Mouse (Mus musculus): Measurements from ENCODE around the gene Pus1. TPM values are rescaled to one million over a fixed set of nuclear protein-coding genes. Genes with fewer than 3 reads are reported as not detected.
A peak's percentile ranks its signal among the peaks of the same experiment; 100 is the strongest.
"Not testable (repeated sequence)": the region's sequence is repeated elsewhere in the genome, so short reads cannot be mapped to it uniquely, and the experiment has no call there.

Gene Pus1
- polyA plus RNA-seq, 1 experiment from 2014 or later = 23.6 TPM

- Histone ChIP-seq H3K27me3 (no peaks in the 10 kb centered on the region), H3K36me3 (peaks cover 11% of the 10 kb centered on the region), H3K4me1 (peaks cover 18% of the 10 kb centered on the region), H3K4me2 (replicated peaks) (peak overlapping the region; percentile 96), H3K27ac (replicated peaks) (no peak overlapping the region), H3K4me3 (peak overlapping the region; percentile 82), H3K9ac (replicated peaks) (peak overlapping the region; percentile 68), H3K9me3 (no peaks in the 10 kb centered on the region)
- 25% methylated on average over 15 of the region's 15 CpGs for WGBS
- ATAC-seq (replicated peaks) = no peak
Observed at GRCm38 (mm10) chr5:110779276-110779997, 1.0 kb downstream of the Pus1 start.

- Histone ChIP-seq H3K4me3 (no peak overlapping the region), H3K9ac (replicated peaks) (no peak overlapping the region), H3K27me3 (no peaks in the 10 kb centered on the region), H3K9me3 (no peaks in the 10 kb centered on the region), H3K4me2 (replicated peaks) (no peak overlapping the region), H3K36me3 (peaks cover 14% of the 10 kb centered on the region), H3K4me1 (peaks cover 18% of the 10 kb centered on the region), H3K27ac (replicated peaks) (no peak overlapping the region)
- no peak for ATAC-seq (replicated peaks)
- 87% methylated on average over 12 of the region's 12 CpGs for WGBS
Observed at GRCm38 (mm10) chr5:110778263-110778662, 2.2 kb downstream of the Pus1 start.

- no peak overlapping the region for H3K4me3 ChIP-seq
- ATAC-seq (replicated peaks) = no peak
- H3K27ac ChIP-seq (replicated peaks) = no peak overlapping the region
- H3K4me2 ChIP-seq (replicated peaks) = no peak overlapping the region
- H3K27me3 ChIP-seq = no peaks in the 10 kb centered on the region
- H3K4me1 ChIP-seq = peaks cover 21% of the 10 kb centered on the region
- WGBS = 96% methylated on average over 2 of the region's 2 CpGs
- H3K9me3 ChIP-seq = no peaks in the 10 kb centered on the region
- no peak overlapping the region for H3K9ac ChIP-seq (replicated peaks)
- H3K36me3 ChIP-seq = peaks cover 14% of the 10 kb centered on the region
Observed at GRCm38 (mm10) chr5:110776141-110776540, 4.3 kb downstream of the Pus1 start.

GRCm38 (mm10) chr5:110774511-110774910 lies 5.9 kb downstream of the Pus1 start:
- no peak overlapping the region for H3K4me3 ChIP-seq
- H3K4me1 ChIP-seq = peaks cover 13% of the 10 kb centered on the region
- no peaks in the 10 kb centered on the region for H3K9me3 ChIP-seq
- no peak overlapping the region for H3K27ac ChIP-seq (replicated peaks)
- WGBS = 96% methylated on average over 11 of the region's 11 CpGs
- ATAC-seq (replicated peaks) = no peak
- H3K36me3 ChIP-seq = peaks cover 14% of the 10 kb centered on the region
- no peak overlapping the region for H3K9ac ChIP-seq (replicated peaks)
- no peaks in the 10 kb centered on the region for H3K27me3 ChIP-seq
- no peak overlapping the region for H3K4me2 ChIP-seq (replicated peaks)

- H3K4me2 ChIP-seq (replicated peaks); H3K27me3 ChIP-seq; H3K9ac ChIP-seq (replicated peaks); H3K4me3 ChIP-seq; H3K27ac ChIP-seq (replicated peaks); H3K9me3 ChIP-seq; ATAC-seq (replicated peaks): not testable (repeated sequence)
- WGBS = 95% methylated on average over 9 of the region's 10 CpGs
- H3K36me3 ChIP-seq = peaks cover 14% of the 10 kb centered on the region
- H3K4me1 ChIP-seq = peaks cover 22% of the 10 kb centered on the region
Observed at GRCm38 (mm10) chr5:110772945-110773344, 7.5 kb downstream of the Pus1 start.

- H3K27me3 ChIP-seq = no peaks in the 10 kb centered on the region
- H3K27ac ChIP-seq (replicated peaks) = peak within 1 kb of the TSS; percentile 96
- under 1% methylated on average over 83 of the region's 83 CpGs for WGBS
- peak; percentile 98 for ATAC-seq (replicated peaks)
- peaks cover 29% of the 10 kb centered on the region for H3K4me1 ChIP-seq
- peak within 1 kb of the TSS; percentile 91 for H3K4me3 ChIP-seq
- H3K36me3 ChIP-seq = peaks cover 14% of the 10 kb centered on the region
- no peaks in the 10 kb centered on the region for H3K9me3 ChIP-seq
- peak within 1 kb of the TSS; percentile 95 for H3K9ac ChIP-seq (replicated peaks)
- peak within 1 kb of the TSS; percentile 61 for H3K4me2 ChIP-seq (replicated peaks)
Observed at GRCm38 (mm10) chr5:110770448-110771158, 9.9 kb downstream of the Pus1 start, which contains the start of gene Ep400. Ep400 (minus strand) TSS chr5:110770717.

- Histone ChIP-seq H3K4me2 (replicated peaks) (peak overlapping the region; percentile 61), H3K27ac (replicated peaks) (peak overlapping the region; percentile 96), H3K36me3 (peaks cover 10% of the 10 kb centered on the region), H3K4me3 (peak overlapping the region; percentile 91), H3K9me3 (no peaks in the 10 kb centered on the region), H3K9ac (replicated peaks) (peak overlapping the region; percentile 95), H3K4me1 (peaks cover 29% of the 10 kb centered on the region), H3K27me3 (no peaks in the 10 kb centered on the region)
- ATAC-seq (replicated peaks) = no peak
- WGBS = under 1% methylated on average over 56 of the region's 58 CpGs
Observed at GRCm38 (mm10) chr5:110770031-110770445, 10.4 kb downstream of the Pus1 start.

GRCm38 (mm10) chr5:110769272-110769671 lies 11.2 kb downstream of the Pus1 start:
- H3K4me3 ChIP-seq = peak overlapping the region; percentile 91
- WGBS = 59% methylated on average over 4 of the region's 4 CpGs
- ATAC-seq (replicated peaks) = no peak
- H3K4me1 ChIP-seq = peaks cover 29% of the 10 kb centered on the region
- H3K27ac ChIP-seq (replicated peaks) = no peak overlapping the region
- H3K9ac ChIP-seq (replicated peaks) = peak overlapping the region; percentile 95
- no peaks in the 10 kb centered on the region for H3K27me3 ChIP-seq
- peak overlapping the region; percentile 61 for H3K4me2 ChIP-seq (replicated peaks)
- peaks cover 2% of the 10 kb centered on the region for H3K36me3 ChIP-seq
- no peaks in the 10 kb centered on the region for H3K9me3 ChIP-seq

- WGBS = 96% methylated on average over 8 of the region's 8 CpGs
Observed at GRCm38 (mm10) chr5:110763890-110764289, 16.6 kb downstream of the Pus1 start.

GRCm38 (mm10) chr5:110745021-110745420 lies 35.4 kb downstream of the Pus1 start:
- Histone ChIP-seq H3K27me3 (no peaks in the 10 kb centered on the region), H3K9ac (replicated peaks) (no peak overlapping the region), H3K27ac (replicated peaks) (no peak overlapping the region), H3K4me2 (replicated peaks) (no peak overlapping the region), H3K4me1 (no peaks in the 10 kb centered on the region), H3K9me3 (no peaks in the 10 kb centered on the region), H3K36me3 (0 out of 2 replicates have a peak, but pooled peaks cover 3% of the 10 kb centered on the region), H3K4me3 (no peak overlapping the region)
- ATAC-seq (replicated peaks) = no peak
- 72% methylated on average over 1 of the region's 1 CpGs for WGBS

More at GRCm38 (mm10) chr5:110763890-110764289, 16.6 kb downstream of the Pus1 start:
- Histone ChIP-seq H3K4me3 (no peak overlapping the region), H3K9ac (replicated peaks) (no peak overlapping the region), H3K4me1 (peaks cover 17% of the 10 kb centered on the region), H3K27me3 (no peaks in the 10 kb centered on the region), H3K9me3 (no peaks in the 10 kb centered on the region), H3K27ac (replicated peaks) (no peak overlapping the region), H3K36me3 (no peaks in the 10 kb centered on the region), H3K4me2 (replicated peaks) (no peak overlapping the region)
- no peak for ATAC-seq (replicated peaks)

GRCm38 (mm10) chr5:110739496-110740275 lies 40.8 kb downstream of the Pus1 start:
- Histone ChIP-seq H3K9me3 (no peaks in the 10 kb centered on the region), H3K36me3 (peaks cover 43% of the 10 kb centered on the region), H3K4me1 (no peaks in the 10 kb centered on the region), H3K9ac (replicated peaks) (no peak overlapping the region), H3K27me3 (no peaks in the 10 kb centered on the region), H3K4me3 (no peak overlapping the region), H3K4me2 (replicated peaks) (no peak overlapping the region), H3K27ac (replicated peaks) (no peak overlapping the region)
- 94% methylated on average over 7 of the region's 7 CpGs for WGBS
- no peak for ATAC-seq (replicated peaks)

- no peak overlapping the region for H3K4me3 ChIP-seq
- H3K4me2 ChIP-seq (replicated peaks) = no peak overlapping the region
- WGBS = 100% methylated on average over 1 of the region's 1 CpGs
- H3K9me3 ChIP-seq = no peaks in the 10 kb centered on the region
- H3K4me1 ChIP-seq = no peaks in the 10 kb centered on the region
- ATAC-seq (replicated peaks) = no peak
- H3K27ac ChIP-seq (replicated peaks) = no peak overlapping the region
- H3K36me3 ChIP-seq = peaks cover 76% of the 10 kb centered on the region
- no peaks in the 10 kb centered on the region for H3K27me3 ChIP-seq
- no peak overlapping the region for H3K9ac ChIP-seq (replicated peaks)
Observed at GRCm38 (mm10) chr5:110735606-110736005, 44.9 kb downstream of the Pus1 start.

All from forebrain, embryonic 15.5 days (tissue).